Mouse (Mus musculus) lung, embryonic 14.5 days (tissue): ENCODE measurements around the gene Rexo2. TPM values are rescaled to one million over a fixed set of nuclear protein-coding genes. Genes with fewer than 3 reads are reported as not detected.
A peak's percentile ranks its signal among the peaks of the same experiment; 100 is the strongest.

Experiments
- ATAC-seq: fragments of 200-750 bp; cut with Nextera tagmentation; 2 replicates; pipeline ENCODE4 v1.8.0; 2017; ENCODE audit warnings: mild to moderate bottlenecking, moderate TSS enrichment, moderate library complexity; ENCODE audit not compliant: insufficient read depth
- DNase-seq: peaks from one replicate; pipeline ENCODE4 v3.0.0-alpha.2; 2015
- H3K27ac ChIP-seq: fragments of 300-500 bp; sonication (generic); 2 replicates; pipeline ENCODE4 v1.5.1; 2014; ENCODE audit warnings: low read depth, mild to moderate bottlenecking, moderate library complexity
- H3K27me3 ChIP-seq: fragments of 300-500 bp; sonication (generic); 2 replicates; pipeline ENCODE4 v1.6.1; 2014; ENCODE audit warnings: low read length, control low read depth; ENCODE audit not compliant: insufficient read depth
- H3K36me3 ChIP-seq: fragments of 300-500 bp; sonication (generic); 2 replicates; pipeline ENCODE4 v1.6.1; 2014; ENCODE audit warnings: control low read depth; ENCODE audit not compliant: insufficient read depth
- H3K4me1 ChIP-seq: fragments of 300-500 bp; sonication (generic); 2 replicates; pipeline ENCODE4 v1.6.1; 2014; ENCODE audit warnings: antibody characterized with exemption, control low read depth; ENCODE audit not compliant: insufficient read depth
- H3K4me2 ChIP-seq: fragments of 300-500 bp; sonication (generic); 2 replicates; pipeline ENCODE4 v1.6.1; 2014; ENCODE audit warnings: mild to moderate bottlenecking
- H3K4me3 ChIP-seq: fragments of 300-500 bp; sonication (generic); 2 replicates; pipeline ENCODE4 v1.5.1; 2014; ENCODE audit warnings: low read depth, low read length
- H3K9ac ChIP-seq: fragments of 300-500 bp; sonication (generic); 2 replicates; pipeline ENCODE4 v1.6.1; 2014
- H3K9me3 ChIP-seq: fragments of 300-500 bp; sonication (generic); 2 replicates; pipeline ENCODE4 v1.6.1; 2016; ENCODE audit warnings: low read depth, low read length, control low read depth
- CTCF ChIP-seq: IDR thresholded peaks from 2 replicates; pipeline ENCODE4 v1.5.1; 2016; ENCODE audit warnings: antibody characterized with exemption, low read depth
- WGBS: fragments of 180-500 bp; shearing (Covaris S2); extraction: QIAGEN DNeasy Blood & Tissue Kit; methylation state at CpG from one replicate; pipeline ENCODE4 v1.1.7; 2014; 5-methylcytosine and 5-hydroxymethylcytosine counted together
- polyA plus RNA-seq: library from polyadenylated mRNA; unstranded; fragments of >200 nt; fragmentation: Nextera tagmentation; extraction: Ambion mirVana; gene quantifications from 2 replicates; pipeline ENCODE4 v1.2.1, GENCODE M21; 2014

Rexo2 gene
- polyA plus RNA-seq, 1 experiment from 2014 or later, result 87.1 TPM

GRCm38 (mm10) chr9:48455961-48456360 is 24.5 kb downstream of the Rexo2 start:
- Histone ChIP-seq H3K9ac (no peak overlapping the region), H3K27me3 (no peaks in the 10 kb centered on the region), H3K36me3 (no peaks in the 10 kb centered on the region), H3K4me2 (no peak overlapping the region), H3K27ac (no peak overlapping the region), H3K4me1 (no peaks in the 10 kb centered on the region), H3K4me3 (no peak overlapping the region), H3K9me3 (no peaks in the 10 kb centered on the region)
- ATAC-seq (no peak), DNase-seq (no peak)
- 71% methylated on average over 3 of the region's 3 CpGs for WGBS
- no peak for TF ChIP-seq CTCF

DNA sequence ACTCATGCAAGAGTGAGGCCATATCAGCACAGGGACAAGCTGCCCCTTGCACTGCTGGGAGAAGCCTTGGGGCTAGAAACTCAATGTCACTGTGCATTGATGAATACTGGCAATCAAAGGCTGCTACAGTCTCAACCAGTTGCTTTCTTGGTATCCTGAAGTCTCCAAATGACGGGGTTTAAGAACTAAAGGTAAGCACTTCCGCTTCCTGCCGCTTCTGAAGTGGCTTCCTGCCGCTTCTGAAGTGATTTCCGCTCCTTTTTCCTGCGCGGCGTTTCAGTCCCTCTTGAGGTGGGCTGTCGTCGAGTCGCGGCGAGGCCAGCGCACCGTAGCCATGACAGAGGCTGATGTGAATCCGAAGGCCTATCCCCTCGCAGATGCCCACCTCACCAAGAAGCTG is 30.4 kb downstream of the Rexo2 start:
- H3K4me3 ChIP-seq, result no peak overlapping the region
- H3K9me3 ChIP-seq, result no peaks in the 10 kb centered on the region
- H3K27ac ChIP-seq, result no peak overlapping the region
- H3K4me1 ChIP-seq, result no peaks in the 10 kb centered on the region
- no peaks in the 10 kb centered on the region for H3K36me3 ChIP-seq
- ATAC-seq, result no peak
- H3K9ac ChIP-seq, result no peak overlapping the region
- H3K27me3 ChIP-seq, result no peaks in the 10 kb centered on the region
- DNase-seq, result no peak
- WGBS, result 86% methylated on average over 17 of the region's 17 CpGs
- H3K4me2 ChIP-seq, result no peak overlapping the region
- TF ChIP-seq CTCF, result no peak

GRCm38 (mm10) chr9:48447783-48448209 is 32.6 kb downstream of the Rexo2 start:
- WGBS, result 35% methylated on average over 5 of the region's 5 CpGs
- TF ChIP-seq CTCF, result peak; percentile 65

GRCm38 (mm10) chr9:48444821-48445220 is 35.6 kb downstream of the Rexo2 start:
- no peak for TF ChIP-seq CTCF
- Histone ChIP-seq H3K4me1 (no peaks in the 10 kb centered on the region), H3K36me3 (no peaks in the 10 kb centered on the region), H3K27ac (no peak overlapping the region), H3K9me3 (no peaks in the 10 kb centered on the region), H3K4me2 (no peak overlapping the region), H3K9ac (no peak overlapping the region), H3K27me3 (no peaks in the 10 kb centered on the region), H3K4me3 (no peak overlapping the region)
- DNase-seq, result no peak
- WGBS, result 83% methylated on average over 2 of the region's 2 CpGs
- no peak for ATAC-seq

More at GRCm38 (mm10) chr9:48447783-48448209, 32.6 kb downstream of the Rexo2 start:
- no peak for ATAC-seq
- no peaks in the 10 kb centered on the region for H3K27me3 ChIP-seq
- no peaks in the 10 kb centered on the region for H3K4me1 ChIP-seq
- H3K27ac ChIP-seq, result no peak overlapping the region
- H3K36me3 ChIP-seq, result no peaks in the 10 kb centered on the region
- H3K4me3 ChIP-seq, result no peak overlapping the region
- H3K9ac ChIP-seq, result no peak overlapping the region
- H3K4me2 ChIP-seq, result no peak overlapping the region
- no peaks in the 10 kb centered on the region for H3K9me3 ChIP-seq
- DNase-seq, result peak; percentile 64

GRCm38 (mm10) chr9:48443873-48444272 is 36.5 kb downstream of the Rexo2 start:
- Histone ChIP-seq H3K4me3 (no peak overlapping the region), H3K4me1 (no peaks in the 10 kb centered on the region), H3K27ac (no peak overlapping the region), H3K36me3 (no peaks in the 10 kb centered on the region), H3K4me2 (no peak overlapping the region), H3K9me3 (no peaks in the 10 kb centered on the region), H3K9ac (no peak overlapping the region), H3K27me3 (no peaks in the 10 kb centered on the region)
- no peak for DNase-seq
- 79% methylated on average over 1 of the region's 1 CpGs for WGBS
- no peak for TF ChIP-seq CTCF
- ATAC-seq, result no peak

GRCm38 (mm10) chr9:48432449-48432848 is 48.0 kb downstream of the Rexo2 start:
- Histone ChIP-seq H3K27ac (no peak overlapping the region), H3K9ac (no peak overlapping the region), H3K4me2 (no peak overlapping the region), H3K4me1 (no peaks in the 10 kb centered on the region), H3K9me3 (no peaks in the 10 kb centered on the region), H3K36me3 (no peaks in the 10 kb centered on the region), H3K4me3 (no peak overlapping the region), H3K27me3 (no peaks in the 10 kb centered on the region)
- DNase-seq (no peak), ATAC-seq (no peak)
- TF ChIP-seq CTCF, result no peak
- WGBS, result 79% methylated on average over 8 of the region's 8 CpGs

DNA sequence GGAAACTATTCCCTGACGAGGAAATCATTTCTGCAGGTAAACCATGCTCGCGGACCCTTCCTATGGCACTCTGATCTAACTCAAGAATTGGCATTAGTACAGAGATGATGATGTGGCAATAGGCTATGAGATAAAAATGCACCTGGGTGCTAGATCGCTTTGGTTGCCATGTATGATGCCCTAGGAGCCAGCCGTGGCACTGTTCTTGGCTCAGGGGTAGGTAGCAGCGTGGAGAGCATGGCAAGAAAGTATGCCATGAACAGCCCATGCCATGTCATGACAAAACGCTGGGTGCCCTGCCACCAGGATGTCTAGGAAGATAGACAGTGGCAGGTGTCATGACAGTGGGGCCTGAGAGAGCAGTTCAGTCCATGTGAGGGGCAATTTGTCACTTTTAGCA is 53.2 kb downstream of the Rexo2 start:
- 82% methylated on average over 7 of the region's 7 CpGs for WGBS
- no peak overlapping the region for H3K9ac ChIP-seq
- no peaks in the 10 kb centered on the region for H3K4me1 ChIP-seq
- DNase-seq, result no peak
- H3K4me2 ChIP-seq, result no peak overlapping the region
- H3K9me3 ChIP-seq, result no peaks in the 10 kb centered on the region
- no peak for TF ChIP-seq CTCF
- no peaks in the 10 kb centered on the region for H3K27me3 ChIP-seq
- no peak overlapping the region for H3K27ac ChIP-seq
- H3K36me3 ChIP-seq, result no peaks in the 10 kb centered on the region
- no peak for ATAC-seq
- H3K4me3 ChIP-seq, result no peak overlapping the region

- H3K9me3 ChIP-seq, result no peaks in the 10 kb centered on the region
- no peaks in the 10 kb centered on the region for H3K27me3 ChIP-seq
- DNase-seq (no peak), ATAC-seq (no peak)
- no peak overlapping the region for H3K27ac ChIP-seq
- no peak for TF ChIP-seq CTCF
- H3K9ac ChIP-seq, result no peak overlapping the region
- no peaks in the 10 kb centered on the region for H3K4me1 ChIP-seq
- no peaks in the 10 kb centered on the region for H3K36me3 ChIP-seq
- no peak overlapping the region for H3K4me3 ChIP-seq
- H3K4me2 ChIP-seq, result no peak overlapping the region
- WGBS, result 29% methylated on average over 1 of the region's 1 CpGs
Measured at GRCm38 (mm10) chr9:48423256-48423655, 57.2 kb downstream of the Rexo2 start.
